Mouse (Mus musculus): ENCODE data around the gene Cul7.

- TF ChIP-seq POLR2A (IDR thresholded peaks at IDR 0.05; ENCODE audit: insufficient read depth, low read depth, low read length) = no peak
- no peak for TF ChIP-seq CTCF (IDR thresholded peaks at IDR 0.05; ENCODE audit: insufficient read depth, low read depth, low read length)
These were observed 28.3 kb downstream of the Cul7 start, which contains the start of gene Mea1 for GRCm38 (mm10) chr17:46678416-46678815.
